Comparison of ENCODE assay signal across 9 mouse cellular contexts in the genomic region with DNA sequence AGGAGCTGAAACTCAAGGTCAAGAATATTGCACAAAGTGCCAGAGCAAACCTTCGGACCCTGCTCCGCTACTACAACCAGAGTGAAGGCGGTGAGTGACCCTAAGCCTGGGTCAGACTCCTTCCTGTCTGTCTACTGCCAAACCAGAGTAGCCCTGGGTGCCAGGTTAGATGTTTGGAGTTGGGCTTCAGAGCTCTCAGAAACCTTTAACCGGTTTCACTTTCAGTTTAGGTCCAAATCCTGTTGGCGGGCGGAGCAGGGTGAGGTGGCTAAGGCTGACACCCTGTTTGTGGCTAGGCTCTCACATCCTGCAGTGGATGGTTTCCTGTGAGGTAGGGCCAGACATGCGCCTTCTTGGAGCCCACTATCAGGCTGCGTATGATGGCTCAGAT. TPM values are rescaled to one million over a fixed set of nuclear protein-coding genes. Genes with fewer than 3 reads are reported as not detected.
DNase-seq lines count a peak whose midpoint lies in the region; ATAC-seq lines count a peak whose summit lies in the region.
"Had no signal": no experiment of that assay in that cellular context is flagged by ENCODE, and none has a peak within 500 bp of the region (broad histone marks: within the 10 kb centered on the region; RNA-seq: fewer than 3 reads in every experiment).

No protein-coding gene starts in this region.

- H3K36me3 ChIP-seq in forebrain, embryonic 13.5 days (ENCODE audit: poor library complexity, severe bottlenecking): no peaks in the 10 kb centered on the region
- peaks cover 5% of the 10 kb centered on the region; the same call in 1 of the 2 replicates for H3K36me3 ChIP-seq in splenic B cell, adult 2 months (ENCODE audit: control insufficient read depth, insufficient read depth, low read length, poor library complexity, severe bottlenecking)

- no peaks in the 10 kb centered on the region for H3K27me3 ChIP-seq in forebrain, embryonic 13.5 days
- no peaks in the 10 kb centered on the region for H3K27me3 ChIP-seq in splenic B cell, adult 2 months (ENCODE audit: control insufficient read depth, insufficient read depth, low read length, poor library complexity, severe bottlenecking)

- H3K4me2 ChIP-seq in forebrain, embryonic 13.5 days: peak overlapping the region; percentile 86

- peak; percentile 80 to 85 for DNase-seq in CD8-positive naive resting alpha-beta T cell, adult 2 months (ENCODE audit: low read depth in 2 of 2, low spot score in 2 of 2)
- DNase-seq in T-cell, adult 2 months (ENCODE audit: low spot score): peak; percentile 93
- peak; percentile 6 to 7 for DNase-seq in left cerebral cortex, postnatal 36 days (ENCODE audit: low spot score in 2 of 2)
- DNase-seq in splenic B cell, adult 2 months (ENCODE audit: low read depth, low spot score): peak; percentile 85
- no peak for DNase-seq in cerebellum, postnatal 4 days (ENCODE audit: low spot score in 2 of 2)

- H3K27ac ChIP-seq in forebrain, embryonic 13.5 days: no peak overlapping the region

- WGBS in forebrain, embryonic 13.5 days: 71% methylated on average over 8 of the region's 8 CpGs

- peaks cover 4% of the 10 kb centered on the region; the same call in 1 of the 2 replicates for H3K4me1 ChIP-seq in forebrain, embryonic 13.5 days

- no peak for ATAC-seq in forebrain, embryonic 13.5 days
- ATAC-seq in hematopoietic stem cell, adult 5-6 weeks (replicated peaks in 1 of 2; ENCODE audit: insufficient read depth in 1 of 2, low FRiP score in 2 of 2, low TSS enrichment in 1 of 2, low read depth in 1 of 2, poor library complexity in 2 of 2, severe bottlenecking in 2 of 2): peak; percentile 93 to 95
- peak; percentile 82 for ATAC-seq in megakaryocyte-erythroid progenitor cell, adult 5-6 weeks (replicated peaks; ENCODE audit: low FRiP score, low TSS enrichment, poor library complexity, severe bottlenecking)

- intact Hi-C loops in left cerebral cortex, postnatal 36 days (cut with DNase I): no loop called here

- no peak overlapping the region; the same call in 1 of the 2 replicates for H3K9ac ChIP-seq in forebrain, embryonic 13.5 days

- H3K4me3 ChIP-seq in forebrain, embryonic 13.5 days: peak overlapping the region; percentile 49

- H3K9me3 ChIP-seq in forebrain, embryonic 13.5 days (replicated peaks): no peaks in the 10 kb centered on the region

RNA-seq across cellular contexts. Expression of gene H2-M3, which starts 0.7 kb away (rescaled TPM):
- 0.61 and 1.6 TPM in 2 replicates for polyA plus RNA-seq in forebrain, embryonic 13.5 days (2015; fragmentation: Nextera tagmentation; extraction: Ambion mirVana)
- total RNA-seq in hematopoietic stem cell, adult 5-6 weeks (2017): 34.3 and 53.5 TPM in 2 replicates
- total RNA-seq in left cerebral cortex, postnatal 36 days (2021): 1 to 10 TPM; 3.2 to 3.4 TPM
- total RNA-seq in megakaryocyte-erythroid progenitor cell, adult 5-6 weeks (2014; fragmentation: Nextera tagmentation): 5.7 and 6.3 TPM in 2 replicates
- 3.8 and 9.0 TPM in 2 replicates for total RNA-seq in megakaryocyte-erythroid progenitor cell, adult 5-6 weeks (2017)

RNA-seq across cellular contexts. Expression of gene Olfr98, which starts 7.1 kb away (rescaled TPM):
- not detected in 2 replicates for polyA plus RNA-seq in forebrain, embryonic 13.5 days (2015; fragmentation: Nextera tagmentation; extraction: Ambion mirVana)
- total RNA-seq in hematopoietic stem cell, adult 5-6 weeks (2017): not detected in 2 replicates
- not detected for total RNA-seq in left cerebral cortex, postnatal 36 days (2021)
- not detected in 2 replicates for total RNA-seq in megakaryocyte-erythroid progenitor cell, adult 5-6 weeks (2014; fragmentation: Nextera tagmentation)
- total RNA-seq in megakaryocyte-erythroid progenitor cell, adult 5-6 weeks (2017): not detected in 2 replicates
- total RNA-seq: left cerebral cortex, adult 8-10 months had no signal

RNA-seq across cellular contexts. Expression of gene Olfr99, which starts 12.6 kb away (rescaled TPM):
- not detected in 2 replicates for polyA plus RNA-seq in forebrain, embryonic 13.5 days (2015; fragmentation: Nextera tagmentation; extraction: Ambion mirVana)
- total RNA-seq in hematopoietic stem cell, adult 5-6 weeks (2017): not detected in 2 replicates
- not detected for total RNA-seq in left cerebral cortex, postnatal 36 days (2021)
- total RNA-seq in megakaryocyte-erythroid progenitor cell, adult 5-6 weeks (2014; fragmentation: Nextera tagmentation): not detected in 2 replicates
- total RNA-seq in megakaryocyte-erythroid progenitor cell, adult 5-6 weeks (2017): not detected in 2 replicates
- total RNA-seq: left cerebral cortex, adult 8-10 months had no signal

RNA-seq across cellular contexts. Expression of gene Olfr101, which starts 33.4 kb away (rescaled TPM):
- not detected in 2 replicates for polyA plus RNA-seq in forebrain, embryonic 13.5 days (2015; fragmentation: Nextera tagmentation; extraction: Ambion mirVana)
- not detected in 2 replicates for total RNA-seq in hematopoietic stem cell, adult 5-6 weeks (2017)
- total RNA-seq in left cerebral cortex, postnatal 36 days (2021): not detected
- total RNA-seq in megakaryocyte-erythroid progenitor cell, adult 5-6 weeks (2014; fragmentation: Nextera tagmentation): not detected in 2 replicates
- not detected in 2 replicates for total RNA-seq in megakaryocyte-erythroid progenitor cell, adult 5-6 weeks (2017)
- total RNA-seq: left cerebral cortex, adult 8-10 months had no signal

RNA-seq across cellular contexts. Expression of gene Olfr97, which starts 33.6 kb away (rescaled TPM):
- polyA plus RNA-seq in forebrain, embryonic 13.5 days (2015; fragmentation: Nextera tagmentation; extraction: Ambion mirVana): not detected in 2 replicates
- total RNA-seq in hematopoietic stem cell, adult 5-6 weeks (2017): not detected in 2 replicates
- total RNA-seq in left cerebral cortex, postnatal 36 days (2021): not detected
- not detected in 2 replicates for total RNA-seq in megakaryocyte-erythroid progenitor cell, adult 5-6 weeks (2014; fragmentation: Nextera tagmentation)
- total RNA-seq in megakaryocyte-erythroid progenitor cell, adult 5-6 weeks (2017): not detected in 2 replicates
- total RNA-seq: left cerebral cortex, adult 8-10 months had no signal

Comparison
In these comparisons a context has a peak if more than half of its experiments do, and no peak if none do; other contexts are left out.
1. DNase-seq: peak in CD8-positive naive resting alpha-beta T cell, adult 2 months (2 of 2), T-cell, adult 2 months (single experiment), left cerebral cortex, postnatal 36 days (2 of 2) and splenic B cell, adult 2 months (single experiment); none in cerebellum, postnatal 4 days (0 of 2).